Mouse (Mus musculus) T-helper 1 cell (primary cell): ENCODE results near the gene Ndufb8.

Source experiments
- in situ Hi-C: fragments of 300-600 bp; cut with MboI, MseI; formaldehyde crosslinking; loops from one replicate; pipeline ENCODE4 v1.15.1; 2025; ENCODE audit warnings: high pct_unique_total_duplicates

Gene Ndufb8

DNA sequence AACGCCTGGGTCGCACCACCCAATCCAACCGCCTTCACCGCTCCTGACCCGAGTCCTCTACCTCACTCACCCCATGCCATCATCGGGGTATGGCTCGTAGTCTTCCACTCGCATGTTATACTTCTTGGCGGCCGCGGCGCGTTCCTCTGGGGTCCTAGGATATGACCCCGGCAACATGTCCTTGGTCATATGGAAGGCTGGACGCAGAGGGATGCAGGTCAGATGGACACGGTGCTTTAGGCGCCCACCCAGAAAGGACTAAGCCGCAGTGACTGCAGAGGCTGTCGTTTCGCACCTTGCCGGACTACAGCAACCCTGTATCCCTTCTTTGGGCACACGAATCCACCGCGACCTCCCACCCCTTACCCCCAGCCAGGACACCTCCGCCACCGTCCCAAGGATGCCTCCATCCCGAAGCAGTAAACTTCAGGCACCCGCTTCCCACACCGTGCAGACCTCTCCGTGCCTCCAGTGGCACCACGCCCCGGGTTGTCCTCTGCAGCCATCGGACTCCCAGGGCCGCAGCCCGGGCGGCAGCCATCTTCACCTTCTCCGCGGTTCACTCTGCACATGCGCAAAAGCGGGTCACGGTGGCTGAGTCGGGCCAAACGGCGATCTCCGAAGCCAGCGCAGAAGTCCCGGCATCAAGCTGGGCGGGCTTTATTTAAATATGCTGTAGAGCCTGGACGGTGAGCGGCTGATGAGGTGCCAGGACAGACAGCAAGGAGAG, at the start of gene Ndufb8:
Gene Ndufb8 (minus strand): TSS at position 580 of the 730 bp plus-strand sequence.
- in situ Hi-C loops = no loop called here

DNA sequence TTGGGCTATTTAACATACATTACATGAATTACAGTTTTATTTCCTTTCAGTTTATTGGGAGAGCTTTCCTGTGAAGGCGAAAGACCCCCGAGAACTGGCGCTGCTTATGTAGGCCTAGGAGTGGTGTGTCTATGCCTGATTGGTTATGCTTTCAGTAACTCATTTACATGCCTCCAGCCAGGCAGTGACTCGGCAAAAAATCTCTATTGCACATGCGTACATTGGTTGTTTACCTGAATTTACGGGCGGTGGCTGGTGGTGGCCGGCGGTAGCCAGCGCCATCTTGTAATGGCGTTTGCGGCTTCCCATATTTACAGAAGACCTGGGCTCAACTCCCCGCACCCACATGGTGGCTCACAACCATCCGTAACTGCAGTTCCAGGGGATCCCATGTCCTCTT, 38.9 kb upstream of the Ndufb8 start:
- in situ Hi-C loops = loop anchor here (25.0 kb wide), 1 partner anchor 168 kb away; the partner anchor contains the start of gene Pax2

DNA sequence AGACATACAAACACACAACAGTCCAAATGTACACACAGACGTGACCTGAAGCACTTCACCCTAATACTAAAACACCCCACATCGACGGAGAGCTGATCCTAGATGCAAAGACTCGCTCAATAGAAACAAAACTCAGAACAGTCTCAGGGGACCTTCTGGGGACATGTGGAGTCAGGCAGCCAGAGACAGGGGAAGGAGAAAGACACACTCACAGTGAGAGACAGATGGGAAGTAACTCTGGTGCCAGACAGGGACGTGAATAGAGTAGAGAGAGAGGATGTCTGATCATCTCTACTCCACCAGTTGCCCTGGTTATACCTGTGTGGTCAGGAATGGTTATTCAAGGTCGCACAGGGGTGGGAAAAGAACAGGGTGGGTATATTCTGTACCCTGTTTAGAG, 36.4 kb upstream of the Ndufb8 start:
- in situ Hi-C loops = loop anchor here (25.0 kb wide), 1 partner anchor 171 kb away; the partner anchor contains the start of gene Pax2

DNA sequence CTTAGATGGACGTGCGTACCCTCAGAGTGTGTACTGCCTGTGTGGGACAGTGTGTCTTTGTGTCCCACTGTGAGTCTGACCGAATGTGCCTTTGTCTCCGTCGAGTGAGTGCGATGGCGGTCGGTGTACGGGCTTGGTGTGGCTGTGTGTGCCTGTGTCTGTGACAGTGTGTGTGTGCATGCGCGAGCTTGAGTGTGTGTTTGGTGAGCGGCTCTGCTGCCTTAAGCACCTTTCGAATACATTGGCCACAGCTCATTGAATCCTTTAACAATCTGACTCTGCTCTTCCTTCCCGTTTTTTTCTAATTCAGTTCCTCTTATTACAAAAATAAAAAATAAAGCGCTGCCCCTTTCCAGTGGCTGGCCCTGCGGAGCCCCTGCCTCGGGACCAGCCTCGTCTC, 35.8 kb upstream of the Ndufb8 start:
- in situ Hi-C loops = loop anchor here (25.0 kb wide), 1 partner anchor 171 kb away; the partner anchor contains the start of gene Pax2

DNA sequence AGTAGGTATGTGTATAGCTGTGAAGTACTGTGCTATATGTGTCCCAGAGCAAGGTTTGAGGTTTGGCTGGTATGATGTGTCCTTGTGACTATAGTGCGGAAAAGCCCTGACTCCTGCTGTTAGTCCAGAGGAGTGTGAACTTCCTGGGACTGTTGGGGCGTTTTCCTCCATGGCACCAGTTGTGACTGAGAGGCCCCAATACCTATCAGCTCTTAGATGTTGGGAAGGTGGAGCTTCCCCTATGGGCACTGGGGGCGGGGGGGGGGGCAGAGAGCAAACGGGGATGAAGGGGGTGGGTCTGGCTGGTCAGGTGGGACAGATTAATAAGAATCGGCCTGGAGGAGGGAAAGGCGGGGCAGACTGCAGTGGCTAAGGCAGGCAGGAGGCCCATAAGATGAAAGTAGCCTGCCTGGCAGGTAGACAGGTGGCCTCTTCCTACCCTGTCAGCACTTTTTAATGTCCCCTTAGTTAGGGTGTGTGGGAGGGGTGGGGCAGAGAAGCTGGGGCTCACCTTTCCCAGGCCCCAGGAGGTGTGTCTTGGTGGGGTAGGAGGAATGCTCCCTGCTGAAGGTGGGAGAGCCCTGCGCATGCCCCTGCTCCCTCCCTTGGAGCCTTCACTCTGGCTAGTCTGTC, 34.5 kb upstream of the Ndufb8 start:
- in situ Hi-C loops = loop anchor here (25.0 kb wide), 1 partner anchor 173 kb away; the partner anchor contains the start of gene Pax2

DNA sequence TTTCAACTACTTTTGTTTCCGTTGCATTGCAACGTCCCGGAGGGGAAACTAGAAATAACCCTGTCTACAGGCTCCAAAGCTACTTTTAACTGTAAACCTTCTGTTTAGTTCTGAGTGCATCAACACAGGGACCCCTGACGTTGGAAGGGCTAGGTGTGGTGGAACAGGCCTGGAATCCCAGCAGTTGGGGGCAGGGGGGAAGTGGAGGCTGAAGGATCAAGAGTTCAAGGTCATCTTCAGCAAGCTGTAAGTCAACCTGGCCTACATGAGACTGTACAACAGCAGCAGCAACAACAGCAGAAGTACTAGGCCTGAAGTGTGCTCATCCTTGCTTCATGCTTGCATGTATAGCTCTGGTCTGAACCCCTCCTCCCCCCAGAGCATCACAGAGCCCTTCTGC, 32.8 kb upstream of the Ndufb8 start:
- in situ Hi-C loops = loop anchor here (25.0 kb wide), 1 partner anchor 174 kb away; the partner anchor contains the start of gene Pax2

DNA sequence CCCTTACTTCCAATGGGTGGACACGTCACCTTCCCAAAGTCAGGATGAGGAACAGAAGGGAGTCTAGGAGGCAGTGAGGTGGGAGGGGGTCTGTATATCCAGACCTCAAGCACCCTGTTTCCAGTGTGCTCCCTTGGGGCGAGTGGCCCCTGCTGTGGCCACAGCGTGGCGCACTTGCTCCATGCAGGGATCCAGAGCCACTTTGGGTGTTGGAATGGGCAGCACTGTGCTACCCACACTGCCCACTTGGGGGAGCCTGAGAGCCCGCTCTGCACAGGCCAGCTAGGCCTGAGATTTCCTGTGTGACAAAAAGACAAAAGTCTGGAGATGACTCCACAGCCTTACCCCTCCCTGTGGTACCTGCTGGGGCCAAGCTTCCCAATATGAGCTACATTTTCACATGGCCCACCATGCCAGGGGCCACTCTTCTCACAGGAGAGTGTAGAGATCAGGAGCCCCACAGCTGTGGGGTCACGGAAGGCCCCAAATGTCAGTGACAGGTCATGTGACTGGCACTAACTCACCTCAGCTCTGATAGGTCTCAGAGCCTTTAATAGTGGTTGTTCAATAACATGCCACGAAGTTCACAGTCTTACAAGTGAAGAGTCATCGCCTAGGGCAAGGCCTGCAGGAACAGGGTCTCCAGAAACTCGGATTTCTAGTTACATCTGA, 27.5 kb upstream of the Ndufb8 start:
- in situ Hi-C loops = loop anchor here (25.0 kb wide), 1 partner anchor 180 kb away; the partner anchor contains the start of gene Pax2

DNA sequence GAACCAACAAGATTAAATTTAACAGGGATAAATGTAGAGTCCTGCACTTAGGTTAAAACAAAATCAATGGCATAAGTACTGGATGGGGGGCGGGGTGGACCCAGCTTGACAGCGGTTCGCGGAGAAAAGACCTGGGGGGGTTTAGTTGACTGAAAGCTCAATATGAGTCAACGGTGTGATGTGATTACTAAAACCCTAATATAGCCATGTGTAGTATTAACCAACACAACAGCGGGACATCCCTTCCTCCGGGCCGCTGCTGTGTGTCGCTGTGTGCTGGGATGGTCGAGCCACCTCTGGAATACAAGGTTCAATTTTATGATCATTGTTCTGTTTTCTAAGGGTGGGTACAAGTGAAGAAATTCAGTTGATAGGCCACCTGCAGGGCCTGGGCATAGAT, 26.9 kb upstream of the Ndufb8 start:
- in situ Hi-C loops = loop anchor here (25.0 kb wide), 1 partner anchor 180 kb away; the partner anchor contains the start of gene Pax2

DNA sequence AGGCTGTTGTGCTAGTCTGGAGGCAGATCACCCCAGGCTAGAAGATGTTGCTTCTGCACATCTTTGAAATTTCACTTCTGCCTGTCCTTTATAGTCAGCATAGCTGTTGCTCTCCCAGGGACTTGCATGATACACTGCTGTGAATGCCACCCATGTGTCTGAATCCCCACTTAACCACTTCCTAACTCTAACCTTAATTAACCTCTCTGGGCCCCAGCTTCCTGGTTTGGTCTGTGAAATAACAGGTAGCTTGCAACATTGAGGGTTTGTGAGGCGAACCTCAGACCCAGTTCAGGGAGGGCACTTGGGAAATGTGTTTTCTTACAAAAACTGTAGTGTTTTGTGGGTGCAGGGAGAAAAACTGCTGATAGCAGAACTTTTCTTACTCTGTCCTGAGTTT, 22.8 kb upstream of the Ndufb8 start:
- in situ Hi-C loops = loop anchor here (25.0 kb wide), 1 partner anchor 184 kb away; the partner anchor contains the start of gene Pax2

DNA sequence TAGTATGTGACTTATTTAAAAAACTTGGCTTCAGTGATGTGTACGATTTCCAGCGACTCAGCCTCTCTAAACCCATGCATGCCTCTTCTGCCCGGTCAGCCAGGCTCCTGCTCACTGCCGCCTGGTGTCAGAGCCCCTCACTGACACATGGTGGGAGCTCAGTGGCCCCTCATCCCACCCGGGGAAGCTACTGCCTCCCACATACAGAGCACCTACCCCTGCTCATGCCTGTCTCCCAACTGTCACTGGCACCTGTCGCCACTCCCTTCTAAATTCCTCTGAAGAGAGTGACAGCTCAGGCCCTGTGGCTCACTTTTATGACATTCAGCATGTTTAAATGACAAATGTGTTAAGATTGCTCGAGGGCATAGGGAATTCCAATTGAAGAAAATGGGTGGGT, 21.0 kb upstream of the Ndufb8 start:
- in situ Hi-C loops = loop anchor here (25.0 kb wide), 1 partner anchor 186 kb away; the partner anchor contains the start of gene Pax2

DNA sequence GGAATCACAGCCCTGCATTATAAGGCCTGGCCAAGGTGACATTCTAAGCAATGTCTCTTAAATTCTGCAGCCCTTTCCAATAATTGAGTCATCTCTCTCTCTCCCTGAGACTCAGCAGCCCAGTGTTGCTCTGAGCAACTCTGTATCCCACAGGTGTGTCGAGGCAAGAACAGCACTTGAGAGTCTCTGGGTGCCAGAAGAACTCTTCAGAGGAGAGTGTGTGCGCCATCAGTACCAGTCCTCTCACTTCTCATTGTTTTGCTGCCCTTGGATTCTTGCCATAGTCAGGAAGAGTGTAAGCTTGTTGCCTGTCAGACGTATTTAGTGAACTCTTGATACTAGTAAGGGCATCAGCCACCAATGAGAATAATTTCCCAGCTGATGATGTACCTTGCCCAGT, 12.5 kb upstream of the Ndufb8 start:
- in situ Hi-C loops = no loop called here

DNA sequence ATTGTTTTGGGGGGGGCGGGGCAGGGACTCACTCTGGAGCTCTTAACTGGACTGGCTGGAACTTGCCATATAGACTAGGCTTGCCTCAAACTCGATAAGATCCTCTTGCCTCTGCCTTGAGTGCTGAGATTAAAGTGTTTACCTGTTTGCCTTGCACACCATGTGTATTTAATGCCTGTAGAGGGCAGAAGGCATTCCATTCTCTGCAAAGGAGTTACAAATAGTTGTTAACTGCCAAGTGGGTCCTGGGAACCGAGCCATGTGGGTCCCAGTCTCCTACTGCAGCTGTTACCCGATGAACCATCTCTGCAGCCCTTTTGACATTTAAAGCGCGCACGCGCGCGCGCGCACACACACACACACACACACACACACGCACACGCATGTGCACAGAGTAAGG, 8.8 kb upstream of the Ndufb8 start:
- in situ Hi-C loops = no loop called here

DNA sequence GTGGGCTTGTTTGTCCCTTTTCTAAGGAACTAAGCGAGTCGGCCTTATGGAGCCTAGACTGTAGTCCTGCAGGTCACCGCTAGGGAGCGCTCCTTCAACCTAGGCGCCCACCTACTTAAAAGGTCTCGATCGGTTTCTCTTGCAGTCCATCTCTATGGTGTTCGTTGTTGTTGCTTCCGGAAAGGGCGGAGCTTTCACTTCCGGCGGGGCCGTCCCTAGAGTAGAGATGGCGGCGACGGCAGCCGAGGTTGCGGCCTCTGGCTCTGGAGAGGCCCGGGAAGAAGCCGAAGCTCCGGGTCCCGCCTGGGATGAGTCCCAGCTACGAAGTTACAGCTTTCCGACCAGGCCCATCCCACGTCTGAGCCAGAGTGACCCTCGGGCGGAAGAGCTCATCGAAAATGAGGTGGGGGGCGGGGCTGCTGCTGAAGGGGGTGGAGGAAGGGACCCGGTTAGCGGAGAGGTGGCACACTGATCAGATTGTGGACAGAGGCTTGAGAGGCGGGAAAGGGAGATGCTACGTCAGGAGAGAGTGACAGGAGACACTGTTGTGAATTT, 7.5 kb upstream of the Ndufb8 start, which contains the start of gene Hif1an:
Gene Hif1an (plus strand): TSS at position 199 of the 555 bp plus-strand sequence.
- in situ Hi-C loops = no loop called here

DNA sequence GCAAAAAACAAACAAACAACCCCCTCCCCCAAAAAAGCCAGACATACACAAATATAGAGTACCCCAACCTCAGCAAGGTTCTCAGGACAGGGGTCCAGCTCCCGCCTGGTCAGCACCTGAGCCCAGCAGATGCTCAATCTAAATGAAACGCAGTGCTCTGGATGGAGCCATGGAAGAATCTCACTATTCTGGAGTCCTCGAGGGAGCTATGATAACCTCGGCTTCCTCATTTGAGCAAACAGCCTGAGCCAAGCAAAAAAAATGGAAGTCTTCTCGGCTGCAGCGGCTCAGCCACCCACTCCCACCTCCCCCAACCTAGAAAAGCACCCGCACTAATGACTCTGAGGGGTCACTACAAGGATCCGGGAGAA, 765 bp downstream of the Ndufb8 start:
- in situ Hi-C loops = no loop called here

DNA sequence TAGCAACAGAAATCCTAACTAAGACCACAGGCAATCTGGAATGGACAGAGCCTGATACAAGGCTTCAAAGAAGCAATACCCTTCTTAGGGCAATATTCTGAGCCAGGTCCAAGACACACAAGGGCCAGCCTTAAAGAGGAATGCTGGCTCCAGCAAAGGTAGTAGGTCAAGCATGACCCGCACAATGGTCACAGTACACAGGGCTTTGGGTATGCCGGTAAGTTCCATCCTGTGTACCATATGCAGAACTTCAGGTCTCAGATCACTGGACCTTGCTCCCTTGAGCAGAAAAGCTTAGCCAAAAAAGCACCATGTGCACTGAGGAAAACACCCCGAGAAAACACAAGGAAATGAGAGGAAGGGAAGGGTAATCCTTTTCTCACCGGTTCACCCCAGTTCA, 2.0 kb downstream of the Ndufb8 start:
- in situ Hi-C loops = no loop called here

DNA sequence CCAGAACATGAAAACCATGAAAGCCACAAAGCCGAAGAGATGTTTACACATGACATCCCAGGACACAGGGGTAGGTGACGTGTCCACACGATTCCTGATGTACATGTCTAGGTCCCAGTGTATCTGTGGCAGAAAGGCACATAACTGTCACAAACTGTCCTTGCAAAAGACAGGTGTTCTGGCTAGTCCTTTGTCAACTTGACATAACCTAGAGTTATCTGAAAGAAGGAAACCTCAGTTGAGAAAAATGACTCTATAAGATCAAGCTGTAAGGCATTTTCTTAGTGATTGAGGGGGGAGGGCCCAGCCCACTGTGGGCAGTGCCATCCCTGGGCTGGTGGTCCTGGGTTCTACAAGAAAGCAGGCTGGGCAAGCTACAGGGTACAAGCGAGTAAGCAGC, 2.5 kb downstream of the Ndufb8 start, which contains the start of gene Gm20538:
Gene Gm20538 (minus strand): TSS at position 101 of the 400 bp plus-strand sequence.
- in situ Hi-C loops = no loop called here

DNA sequence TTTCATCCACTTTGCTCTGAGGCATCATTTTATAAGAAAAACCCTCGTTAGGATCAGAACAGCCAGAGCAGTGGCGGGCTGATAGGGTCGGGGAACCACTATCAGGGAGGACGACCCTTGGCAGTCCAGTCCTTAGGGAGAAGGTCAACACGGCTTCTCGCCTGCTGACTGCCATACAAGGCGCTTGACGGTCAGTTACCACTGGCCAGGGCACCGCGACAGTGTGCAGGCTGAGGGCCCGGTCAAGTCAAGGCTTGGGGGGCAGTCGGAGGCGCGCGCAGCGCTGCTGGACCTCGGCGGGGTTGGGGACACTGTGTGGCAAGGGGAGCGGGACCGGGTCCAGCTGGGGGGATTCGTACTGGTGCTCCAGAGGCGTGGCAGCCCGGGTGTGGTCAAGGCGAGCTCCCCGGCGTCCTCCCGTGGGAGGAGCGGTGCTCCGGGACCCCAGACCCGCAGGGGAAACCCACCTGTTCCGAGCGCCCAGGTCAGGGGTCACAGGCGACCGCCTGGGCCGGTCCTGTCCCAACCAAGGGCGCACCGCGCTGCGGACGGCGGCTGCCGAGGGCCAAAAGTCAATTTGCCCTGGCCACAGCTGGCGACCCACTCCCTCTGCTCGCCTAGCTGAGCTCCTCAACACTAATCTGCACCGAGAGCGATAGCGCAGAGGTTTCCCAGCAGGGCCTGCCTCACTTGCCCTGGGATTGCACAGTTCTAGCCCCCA, 9.8 kb downstream of the Ndufb8 start, which contains the start of gene Sec31b:
Gene Sec31b (minus strand): TSS at position 544 of the 721 bp plus-strand sequence.
- in situ Hi-C loops = no loop called here

DNA sequence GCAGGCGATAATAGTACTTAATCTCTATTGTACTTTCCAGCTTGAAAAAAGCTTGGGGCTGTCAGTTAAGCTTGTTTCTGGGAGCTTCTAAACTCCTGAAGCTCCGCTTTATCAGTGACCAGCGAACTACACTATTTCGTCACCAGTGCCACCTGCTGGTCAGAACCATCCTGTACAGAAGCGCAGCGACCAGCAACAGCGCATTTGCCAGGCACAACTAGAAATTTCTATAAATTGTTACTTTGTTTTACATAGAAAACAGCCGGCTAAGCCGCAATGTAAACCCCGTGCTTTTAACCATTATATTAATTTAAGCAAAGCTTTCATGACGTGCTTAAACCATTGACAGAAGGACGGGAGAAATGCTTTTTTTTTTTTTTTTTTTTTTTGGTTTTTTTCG, 10.5 kb downstream of the Ndufb8 start:
- in situ Hi-C loops = loop anchor here (5.0 kb wide), 2 partner anchors 67 to 172 kb away; no protein-coding TSS in a partner anchor

DNA sequence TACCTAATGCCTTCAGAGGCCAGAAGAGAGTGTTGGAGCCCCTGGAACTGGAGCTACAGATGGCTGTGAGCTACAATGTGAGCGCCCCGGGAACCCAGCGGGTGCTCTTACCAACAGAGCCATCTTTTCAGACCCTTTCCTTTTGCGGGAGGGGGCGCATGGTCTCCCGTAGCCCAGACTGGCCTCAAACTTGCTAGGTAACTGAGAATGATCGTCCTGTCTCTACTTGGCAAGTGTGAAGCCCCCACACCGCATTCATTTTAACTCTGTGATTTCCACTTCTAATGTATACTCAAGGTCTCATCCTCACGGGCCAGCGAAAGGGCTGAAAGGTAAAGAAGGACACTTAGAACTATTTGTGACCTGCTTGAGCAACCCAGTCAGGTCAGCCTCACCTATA, 10.9 kb downstream of the Ndufb8 start:
- in situ Hi-C loops = loop anchor here (5.0 kb wide), 2 partner anchors 67 to 172 kb away; no protein-coding TSS in a partner anchor

DNA sequence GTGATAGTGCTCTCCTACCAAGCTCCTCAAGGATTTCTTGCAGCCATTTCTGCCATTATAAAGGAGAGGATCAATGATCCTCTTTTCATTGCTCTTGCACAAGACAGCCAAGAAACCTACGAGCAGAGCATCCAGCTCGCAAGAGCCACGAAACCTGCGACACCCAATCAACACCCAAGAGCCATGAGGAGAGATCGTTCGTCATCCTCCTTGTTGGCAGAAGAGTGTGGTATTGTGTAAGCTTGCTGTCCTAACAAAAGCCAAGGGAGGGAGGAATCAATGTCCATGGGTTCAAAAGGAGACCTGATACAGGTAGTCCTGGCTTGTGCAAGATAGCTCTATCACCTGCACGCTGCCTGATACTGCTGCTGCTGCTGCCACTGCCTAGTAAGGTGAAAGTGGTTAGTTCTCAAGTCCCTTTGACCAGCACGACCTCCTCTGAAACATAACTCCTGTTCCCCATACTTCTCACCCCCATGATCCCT, 12.5 kb downstream of the Ndufb8 start:
- in situ Hi-C loops = loop anchor here (5.0 kb wide), 2 partner anchors 65 to 170 kb away; no protein-coding TSS in a partner anchor
